Mouse (Mus musculus): ENCODE data around the gene Gm14214.

DNA sequence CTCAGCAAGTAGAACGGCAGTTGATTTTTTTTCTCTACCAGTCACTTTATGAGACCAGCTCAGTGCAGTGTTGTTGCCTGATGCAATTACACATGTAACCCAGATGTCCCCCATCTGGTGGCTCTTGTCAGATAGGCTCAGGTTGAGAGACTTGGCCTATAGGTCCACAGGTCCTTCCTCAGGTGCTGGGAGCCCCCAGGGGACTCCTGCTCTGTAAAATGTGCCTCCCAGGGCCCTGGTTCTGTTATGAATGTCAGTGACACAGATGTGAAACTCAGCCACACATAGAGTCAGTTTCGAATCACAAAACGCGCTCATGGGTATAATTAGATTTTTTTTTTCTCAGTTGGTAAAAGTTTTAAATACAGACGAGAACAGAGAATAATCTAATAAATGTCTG, 12.1 kb downstream of the Gm14214 start:
- TF ChIP-seq CTCF (IDR thresholded peaks at IDR 0.05 in 2 of 3, conservative IDR thresholded peaks at IDR 0.05 in 1 of 3; ENCODE audit: control insufficient read depth in 1 of 3, insufficient read depth in 1 of 3, low read depth in 2 of 3, low read length in 3 of 3, poor library complexity in 1 of 3, severe bottlenecking in 1 of 3): no peak
- TF ChIP-seq BHLHE40 (IDR thresholded peaks at IDR 0.05; ENCODE audit: borderline replicate concordance, low read depth, low read length): no peak
